Mouse (Mus musculus) lung, embryonic 16.5 days (tissue): ENCODE data around the gene Arhgap10. TPM values are rescaled to one million over a fixed set of nuclear protein-coding genes. Genes with fewer than 3 reads are reported as not detected.
A peak's percentile ranks its signal among the peaks of the same experiment; 100 is the strongest.

Experiments
- ATAC-seq: fragments of 200-750 bp; cut with Nextera tagmentation; 2 replicates; pipeline ENCODE4 v1.8.0; 2017; ENCODE audit warnings: low read depth, mild to moderate bottlenecking, moderate library complexity
- H3K27ac ChIP-seq: fragments of 300-500 bp; sonication (generic); 2 replicates; pipeline ENCODE4 v1.5.1; 2014; ENCODE audit warnings: mild to moderate bottlenecking, control low read depth, low read length
- H3K27me3 ChIP-seq: fragments of 300-500 bp; sonication (generic); 2 replicates; pipeline ENCODE4 v1.6.1; 2014; ENCODE audit warnings: low read depth, low read length, mixed read lengths; ENCODE audit not compliant: control insufficient read depth, insufficient read depth
- H3K36me3 ChIP-seq: fragments of 300-500 bp; sonication (generic); 2 replicates; pipeline ENCODE4 v1.6.1; 2014; ENCODE audit warnings: low read length; ENCODE audit not compliant: control insufficient read depth, insufficient read depth
- H3K4me1 ChIP-seq: fragments of 300-500 bp; sonication (generic); replicated peaks from 2 replicates; pipeline ENCODE4 v1.6.1; 2014; ENCODE audit warnings: low read length, mixed read lengths; ENCODE audit not compliant: control insufficient read depth, insufficient read depth
- H3K4me2 ChIP-seq: fragments of 300-500 bp; sonication (generic); 2 replicates; pipeline ENCODE4 v1.6.1; 2014; ENCODE audit warnings: low read depth, low read length, control low read depth
- H3K4me3 ChIP-seq: fragments of 300-500 bp; sonication (generic); 2 replicates; pipeline ENCODE4 v1.5.1; 2014; ENCODE audit warnings: mild to moderate bottlenecking, low read length, control low read depth
- H3K9ac ChIP-seq: fragments of 300-500 bp; sonication (generic); 2 replicates; pipeline ENCODE4 v1.6.1; 2014; ENCODE audit warnings: low read length, control low read depth
- H3K9me3 ChIP-seq: fragments of 300-500 bp; sonication (generic); 2 replicates; pipeline ENCODE4 v1.6.1; 2016; ENCODE audit warnings: low read length; ENCODE audit not compliant: control insufficient read depth
- WGBS: fragments of 180-500 bp; shearing (Covaris S2); extraction: QIAGEN DNeasy Blood & Tissue Kit; methylation state at CpG from one replicate; pipeline ENCODE4 v1.1.7; 2014; 5-methylcytosine and 5-hydroxymethylcytosine counted together
- polyA plus RNA-seq: library from polyadenylated mRNA; unstranded; fragments of >200 nt; fragmentation: Nextera tagmentation; extraction: Ambion mirVana; gene quantifications from 2 replicates; pipeline ENCODE4 v1.2.1, GENCODE M21; 2015

The Arhgap10 gene
- polyA plus RNA-seq, 1 experiment from 2014 or later: 23.1 TPM

DNA sequence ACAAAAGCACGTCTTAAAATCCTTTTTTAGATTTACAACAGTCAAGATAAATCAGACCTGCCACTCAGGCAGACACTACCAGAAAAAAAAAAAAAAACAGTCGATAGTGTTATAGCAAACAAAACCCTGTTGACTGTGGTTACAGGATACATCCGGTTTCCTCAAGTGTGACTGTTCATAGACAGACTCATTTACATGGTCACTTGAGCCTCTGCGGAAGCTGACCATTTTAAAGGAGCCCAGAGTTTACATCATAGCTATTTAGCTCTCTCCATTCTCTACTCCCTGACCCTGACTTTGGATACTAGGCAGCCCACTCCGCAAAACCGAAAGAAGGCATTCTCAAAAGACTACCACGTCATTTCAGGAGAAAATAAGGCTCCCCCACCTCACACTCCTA is 11.2 kb downstream of the Arhgap10 start:
- no peak for ATAC-seq
- Histone ChIP-seq H3K9ac (no peak overlapping the region), H3K9me3 (no peaks in the 10 kb centered on the region), H3K4me1 (no peaks in the 10 kb centered on the region), H3K27ac (no peak overlapping the region), H3K4me2 (no peak overlapping the region), H3K36me3 (no peaks in the 10 kb centered on the region), H3K27me3 (no peaks in the 10 kb centered on the region), H3K4me3 (no peak overlapping the region)
- 64% methylated on average over 7 of the region's 7 CpGs for WGBS

DNA sequence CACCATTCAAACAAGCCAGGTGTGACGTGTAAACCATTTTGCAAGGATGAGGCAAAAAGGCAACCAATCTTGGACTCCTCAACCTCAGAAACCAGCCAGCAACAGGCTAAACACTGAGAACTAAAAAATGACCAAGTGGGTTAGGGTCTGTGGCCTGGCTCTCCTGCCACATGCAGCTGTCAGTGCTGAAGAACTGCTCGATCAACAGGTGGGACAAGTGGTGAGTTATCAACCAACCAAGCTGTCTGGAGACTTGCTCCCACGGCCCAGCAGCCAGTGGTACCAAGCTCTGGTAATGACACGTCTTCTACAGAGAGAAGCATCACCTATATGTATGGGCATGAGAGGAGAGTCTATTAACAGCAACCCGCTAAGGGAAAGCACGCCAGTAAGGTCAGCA is 15.2 kb downstream of the Arhgap10 start:
- peaks cover 3% of the 10 kb centered on the region for H3K4me1 ChIP-seq
- no peak overlapping the region for H3K9ac ChIP-seq
- H3K4me2 ChIP-seq: no peak overlapping the region
- no peaks in the 10 kb centered on the region for H3K27me3 ChIP-seq
- H3K9me3 ChIP-seq: no peaks in the 10 kb centered on the region
- no peaks in the 10 kb centered on the region for H3K36me3 ChIP-seq
- 88% methylated on average over 6 of the region's 6 CpGs for WGBS
- H3K4me3 ChIP-seq: no peak overlapping the region
- H3K27ac ChIP-seq: no peak overlapping the region
- no peak for ATAC-seq

DNA sequence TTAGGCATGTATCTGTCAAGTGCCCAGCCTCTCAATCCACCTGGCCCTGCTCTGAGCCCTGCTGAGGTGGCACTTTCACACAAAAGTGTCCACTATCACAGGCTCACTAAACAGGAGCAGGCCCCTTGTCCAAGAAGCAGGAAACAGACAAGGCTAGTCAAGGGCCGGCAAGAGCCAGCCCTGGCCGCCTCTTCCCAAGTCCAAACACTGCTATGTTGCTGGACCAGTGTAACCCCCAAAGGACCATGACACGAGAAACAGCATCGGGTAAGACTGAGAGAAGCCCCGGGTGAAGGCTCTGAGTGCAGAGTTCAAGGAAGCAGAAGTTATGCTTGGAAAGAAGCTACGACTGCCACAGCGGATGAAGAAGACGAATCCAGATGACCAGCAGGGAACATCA is 16.6 kb downstream of the Arhgap10 start:
- WGBS: 78% methylated on average over 8 of the region's 8 CpGs
- Histone ChIP-seq H3K4me2 (no peak overlapping the region), H3K9ac (no peak overlapping the region), H3K4me1 (peaks cover 8% of the 10 kb centered on the region), H3K9me3 (no peaks in the 10 kb centered on the region), H3K36me3 (no peaks in the 10 kb centered on the region), H3K27ac (no peak overlapping the region), H3K4me3 (no peak overlapping the region), H3K27me3 (no peaks in the 10 kb centered on the region)
- no peak for ATAC-seq

DNA sequence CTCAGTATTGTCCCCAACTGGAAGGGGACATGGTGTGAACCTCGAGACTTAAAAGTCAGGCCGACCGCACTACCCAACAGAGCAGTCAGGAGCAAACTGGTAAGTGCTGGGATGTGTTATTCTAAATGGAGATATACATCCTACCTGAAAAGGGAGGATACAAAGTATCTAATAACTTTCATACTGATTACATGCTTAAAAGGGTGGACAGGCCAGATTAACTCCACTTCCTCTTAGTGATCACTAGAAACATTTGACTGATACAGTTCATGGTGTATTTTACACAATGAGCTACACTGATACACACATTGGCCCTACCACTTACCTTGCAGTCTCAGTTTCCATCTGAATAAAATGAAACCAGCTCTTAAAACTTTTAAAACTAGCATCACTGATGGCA is 17.5 kb downstream of the Arhgap10 start:
- peaks cover 8% of the 10 kb centered on the region for H3K4me1 ChIP-seq
- H3K27me3 ChIP-seq: no peaks in the 10 kb centered on the region
- no peak overlapping the region for H3K4me3 ChIP-seq
- 92% methylated on average over 3 of the region's 3 CpGs for WGBS
- ATAC-seq: no peak
- no peaks in the 10 kb centered on the region for H3K36me3 ChIP-seq
- H3K27ac ChIP-seq: no peak overlapping the region
- no peaks in the 10 kb centered on the region for H3K9me3 ChIP-seq
- H3K9ac ChIP-seq: no peak overlapping the region
- H3K4me2 ChIP-seq: no peak overlapping the region

DNA sequence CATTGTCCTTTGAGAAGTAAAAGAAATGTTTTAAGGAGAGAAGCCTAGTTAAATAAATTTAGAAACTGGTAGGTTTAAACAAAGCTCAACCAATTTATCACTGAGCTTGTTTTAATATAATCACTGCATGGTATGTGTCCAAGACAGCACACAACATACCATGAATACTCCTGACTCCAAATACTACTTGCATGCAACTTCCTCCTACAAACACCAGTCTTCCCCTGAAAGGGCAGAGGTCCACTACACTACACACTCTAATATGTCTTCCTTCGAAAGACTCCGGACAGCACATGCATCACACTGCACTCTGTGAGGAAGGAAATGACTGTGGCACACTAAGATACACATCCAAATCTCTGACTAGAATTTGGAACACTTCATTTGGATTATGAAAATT is 20.3 kb downstream of the Arhgap10 start:
- Histone ChIP-seq H3K4me1 (peaks cover 13% of the 10 kb centered on the region), H3K4me2 (no peak overlapping the region), H3K9ac (no peak overlapping the region), H3K36me3 (no peaks in the 10 kb centered on the region), H3K9me3 (no peaks in the 10 kb centered on the region), H3K27me3 (no peaks in the 10 kb centered on the region), H3K4me3 (no peak overlapping the region), H3K27ac (0 out of 2 replicates have a peak overlapping the region, but pooled peaks have one; percentile 45)
- ATAC-seq: peak; percentile 40; the same call in 1 of the 2 replicates
- WGBS: 40% methylated on average over 2 of the region's 2 CpGs

DNA sequence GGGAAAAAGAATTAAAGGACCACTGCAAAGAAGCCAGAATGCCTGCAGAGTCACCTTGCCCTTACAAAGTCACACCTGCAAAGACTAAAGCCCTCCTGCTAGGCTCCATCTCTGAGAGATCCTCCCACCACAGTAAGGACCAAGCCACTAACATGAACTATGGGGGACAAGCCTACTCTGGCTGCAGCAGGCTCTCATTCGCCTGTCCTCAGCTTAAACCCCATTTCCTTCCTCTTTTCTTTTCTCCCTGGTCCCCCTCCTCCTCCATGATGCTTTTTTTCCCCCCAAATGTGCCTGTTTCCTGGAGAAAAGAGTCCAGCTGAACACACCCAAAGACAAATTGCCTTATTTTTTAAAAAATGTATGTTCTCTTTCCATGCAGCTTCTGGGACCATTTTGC is 21.5 kb downstream of the Arhgap10 start:
- WGBS: 78% methylated on average over 1 of the region's 1 CpGs
- no peaks in the 10 kb centered on the region for H3K27me3 ChIP-seq

DNA sequence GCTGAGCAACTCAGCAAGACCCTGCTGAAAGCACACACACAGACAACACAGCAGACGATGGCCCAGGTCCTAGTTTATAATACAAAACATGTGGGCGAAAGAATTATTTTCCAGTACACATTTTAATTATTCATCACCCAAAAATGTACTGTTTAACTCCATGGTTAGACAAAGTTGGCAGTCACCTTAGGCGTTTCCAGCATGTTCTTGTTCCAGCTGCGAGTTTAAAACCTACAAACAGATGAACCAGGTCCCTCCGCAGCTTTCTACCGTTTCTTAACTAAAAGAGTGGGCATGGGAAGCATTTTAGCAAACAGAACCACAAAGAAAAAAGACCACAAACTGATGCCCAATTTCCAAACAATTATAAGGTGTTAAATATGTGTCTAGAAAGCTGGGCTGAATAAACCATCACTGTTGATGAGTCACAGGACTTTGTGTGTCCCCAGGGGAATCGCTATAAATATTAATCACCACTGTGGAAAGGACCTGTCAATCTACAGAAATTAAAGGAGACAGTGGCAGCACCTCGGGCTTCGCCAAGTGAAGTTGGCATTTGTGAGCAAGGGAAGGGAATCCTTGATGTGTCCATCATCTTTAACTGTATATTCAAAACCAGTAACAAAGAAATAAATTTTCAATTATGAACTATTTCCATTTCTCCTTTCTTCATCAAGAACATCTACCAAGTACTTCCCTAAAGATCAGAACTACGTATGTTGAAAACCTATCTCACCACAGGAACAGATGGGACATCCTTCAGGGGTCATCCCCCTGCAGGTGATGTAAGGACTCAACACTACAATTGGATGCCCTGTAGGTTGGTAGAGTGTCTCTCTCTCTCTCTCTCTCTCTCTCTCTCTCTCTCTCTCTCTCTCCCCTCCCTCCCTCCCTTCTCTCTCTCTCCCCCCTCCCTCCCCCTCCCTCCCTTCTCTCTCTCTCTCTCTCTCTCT is 23.1 kb downstream of the Arhgap10 start:
- WGBS: 83% methylated on average over 10 of the region's 10 CpGs
- Histone ChIP-seq H3K4me3 (no peak overlapping the region), H3K27me3 (no peaks in the 10 kb centered on the region), H3K9ac (no peak overlapping the region), H3K4me2 (no peak overlapping the region), H3K27ac (no peak overlapping the region), H3K36me3 (no peaks in the 10 kb centered on the region), H3K4me1 (peaks cover 32% of the 10 kb centered on the region), H3K9me3 (no peaks in the 10 kb centered on the region)
- no peak for ATAC-seq

More for the DNA sequence above, 21.5 kb downstream of the Arhgap10 start:
- H3K4me1 ChIP-seq: peaks cover 19% of the 10 kb centered on the region
- H3K4me2 ChIP-seq: no peak overlapping the region
- H3K9ac ChIP-seq: no peak overlapping the region
- H3K4me3 ChIP-seq: no peak overlapping the region
- H3K27ac ChIP-seq: no peak overlapping the region
- H3K36me3 ChIP-seq: no peaks in the 10 kb centered on the region
- H3K9me3 ChIP-seq: no peaks in the 10 kb centered on the region
- ATAC-seq: no peak

DNA sequence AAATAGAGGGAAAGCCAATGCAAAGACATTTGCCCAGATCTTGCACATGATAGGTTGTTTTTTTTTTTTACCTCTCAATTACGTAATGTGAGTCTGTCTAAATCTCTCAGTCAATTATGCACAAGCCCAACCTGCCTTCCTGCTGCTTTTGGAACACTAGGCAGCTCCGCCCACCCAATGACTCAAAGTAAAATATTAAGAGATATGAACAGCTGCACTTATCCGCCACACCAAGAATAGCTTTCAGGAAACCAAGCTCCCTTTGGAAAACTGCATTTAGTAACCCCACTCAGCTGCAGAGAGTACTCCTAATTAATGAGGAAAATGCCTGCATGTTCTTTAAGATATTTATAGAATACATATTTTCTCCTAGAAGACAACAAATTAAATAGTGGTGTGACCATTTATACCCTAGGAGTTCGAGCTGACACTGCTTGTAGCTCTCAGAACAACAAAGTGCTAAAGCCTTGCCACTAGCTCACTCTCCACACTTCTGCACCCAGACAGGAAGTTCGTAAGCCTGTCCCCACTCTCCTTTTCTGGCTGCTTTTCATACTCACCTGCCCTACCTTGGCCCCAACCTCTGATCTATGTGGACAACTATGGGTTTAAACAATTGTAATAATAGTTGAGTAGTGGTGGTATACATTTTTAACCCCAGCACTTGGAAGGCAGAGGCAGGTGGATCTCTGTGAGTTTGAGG is 25.2 kb downstream of the Arhgap10 start:
- peaks cover 48% of the 10 kb centered on the region for H3K4me1 ChIP-seq

DNA sequence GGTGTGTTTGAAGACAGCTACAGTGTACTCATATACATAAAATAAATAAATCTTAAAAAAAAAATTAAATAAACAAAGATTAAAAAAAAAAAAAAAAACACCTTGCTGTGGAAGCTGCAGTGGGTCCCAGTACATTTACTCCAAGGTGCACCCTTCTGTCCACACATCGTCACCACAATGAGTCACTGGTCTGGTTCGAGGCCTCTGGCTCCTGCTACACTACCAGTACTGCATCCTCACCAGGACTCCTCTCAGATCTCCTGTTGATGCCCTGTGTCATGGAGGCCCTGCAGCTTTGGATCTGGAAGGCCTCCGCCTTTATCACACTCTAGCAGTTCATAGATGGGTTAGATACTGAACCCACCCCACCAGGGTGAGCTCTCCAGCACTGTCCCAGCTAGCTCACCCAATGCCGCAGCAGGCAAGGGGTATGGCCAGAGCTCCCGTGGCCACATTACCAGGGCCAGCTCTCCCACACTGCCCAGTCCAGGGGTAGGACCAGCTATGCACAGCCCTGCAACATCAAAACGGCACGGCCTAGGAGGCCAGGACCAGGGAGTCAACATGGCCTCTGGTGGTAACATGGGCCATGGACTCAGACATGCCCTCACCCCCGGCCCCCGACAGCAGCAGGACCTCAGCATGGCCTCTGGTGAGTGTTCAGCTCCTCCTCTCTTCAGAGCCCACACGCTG is 26.4 kb downstream of the Arhgap10 start:
- H3K36me3 ChIP-seq: no peaks in the 10 kb centered on the region
- ATAC-seq: no peak
- no peaks in the 10 kb centered on the region for H3K9me3 ChIP-seq
- H3K4me3 ChIP-seq: no peak overlapping the region
- no peak overlapping the region for H3K27ac ChIP-seq
- 87% methylated on average over 10 of the region's 10 CpGs for WGBS
- H3K4me1 ChIP-seq: peaks cover 51% of the 10 kb centered on the region
- H3K4me2 ChIP-seq: no peak overlapping the region
- no peak overlapping the region for H3K9ac ChIP-seq
- no peaks in the 10 kb centered on the region for H3K27me3 ChIP-seq

More for the DNA sequence above, 25.2 kb downstream of the Arhgap10 start:
- no peaks in the 10 kb centered on the region for H3K9me3 ChIP-seq
- H3K27me3 ChIP-seq: no peaks in the 10 kb centered on the region
- 45% methylated on average over 5 of the region's 5 CpGs for WGBS
- H3K36me3 ChIP-seq: no peaks in the 10 kb centered on the region
- H3K4me2 ChIP-seq: no peak overlapping the region
- H3K27ac ChIP-seq: peak overlapping the region; percentile 45; the same call in 1 of the 2 replicates
- no peak for ATAC-seq
- H3K9ac ChIP-seq: no peak overlapping the region
- no peak overlapping the region for H3K4me3 ChIP-seq
